Mouse (Mus musculus): ENCODE measurements around the gene Ttll13. TPM values are rescaled to one million over a fixed set of nuclear protein-coding genes. Genes with fewer than 3 reads are reported as not detected.

Gene Ttll13
- polyA plus RNA-seq (2015; fragmentation: Nextera tagmentation; extraction: Ambion mirVana): 0.62 and 0.76 TPM in 2 replicates

DNA sequence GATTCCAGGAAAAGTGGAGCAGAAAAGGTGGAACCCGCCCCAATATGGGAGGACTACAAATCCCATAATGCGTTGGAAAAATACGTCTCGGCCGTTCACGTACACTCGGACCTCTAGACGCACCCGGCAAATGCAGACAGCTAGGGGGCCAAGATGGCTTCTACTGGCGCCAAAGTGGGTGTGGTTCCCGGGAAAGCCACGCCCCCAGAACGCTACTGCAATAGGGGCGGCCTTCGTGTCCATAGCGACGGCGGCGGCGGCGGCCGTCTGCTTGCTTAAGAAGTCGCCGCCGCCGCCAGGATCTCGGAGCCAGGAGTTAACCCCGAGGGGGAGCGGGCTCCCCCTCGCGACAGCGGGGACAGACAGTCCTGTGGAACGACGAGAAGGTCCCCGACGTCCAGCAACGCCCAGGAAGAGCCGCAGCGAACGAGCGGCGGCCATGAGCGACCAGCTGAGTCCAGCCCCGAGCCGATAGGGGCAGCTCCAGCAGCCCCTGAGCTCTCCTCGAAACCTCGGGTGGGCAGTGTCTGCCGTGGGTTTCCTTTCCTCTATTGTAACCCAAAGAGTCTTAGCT, at the start of gene Ttll13:
TSS of gene Ttll13 (plus strand) at position 229 of the 574 bp plus-strand sequence.

GRCm38 (mm10) chr7:80232489-80233029, 13.6 kb upstream of the Ttll13 start, which contains the start of the genes Cib1 and Gdpgp1:
Gene Cib1, minus strand, starts transcription at chr7:80232813.
Gene Gdpgp1, plus strand, starts transcription at chr7:80232865.

DNA sequence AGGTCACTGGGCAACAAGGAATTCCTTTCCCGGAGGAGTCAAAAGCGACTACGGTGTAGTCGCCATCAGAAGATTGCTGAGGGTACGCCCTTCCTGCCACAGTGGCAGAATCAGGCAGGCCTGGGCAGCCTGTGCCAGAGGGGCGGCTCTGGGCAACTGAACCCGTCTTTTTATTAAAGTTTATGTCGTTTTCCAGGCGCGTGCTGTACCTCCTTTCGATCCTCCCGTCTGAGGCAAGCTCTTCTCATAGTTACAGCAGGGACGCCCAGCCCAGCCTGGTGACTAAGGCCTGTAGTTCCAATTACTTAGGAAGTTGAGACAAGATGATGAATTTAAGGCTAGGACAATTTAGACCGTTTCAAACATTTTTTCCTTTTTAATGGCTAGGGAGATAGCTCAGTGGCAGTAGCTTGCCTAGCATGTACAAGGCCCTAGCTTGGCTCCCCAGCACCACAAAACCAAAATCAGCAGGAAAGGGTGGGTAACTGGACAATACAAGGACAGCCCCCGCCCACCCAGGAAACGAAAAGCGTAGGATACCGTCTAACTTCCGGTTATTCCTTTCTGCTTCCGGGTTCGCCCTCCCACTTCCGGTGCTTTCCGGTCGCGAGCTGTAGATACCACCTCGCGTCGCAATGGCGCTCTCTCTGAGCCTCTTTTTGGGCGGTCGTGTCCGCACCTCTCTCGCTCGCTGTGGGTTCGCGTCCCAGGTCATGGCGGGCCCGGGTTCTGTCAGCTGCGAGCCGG, 14.6 kb downstream of the Ttll13 start, which contains the start of gene Ngrn:
TSS of gene Ngrn (plus strand) at position 591 of the 747 bp plus-strand sequence.

DNA sequence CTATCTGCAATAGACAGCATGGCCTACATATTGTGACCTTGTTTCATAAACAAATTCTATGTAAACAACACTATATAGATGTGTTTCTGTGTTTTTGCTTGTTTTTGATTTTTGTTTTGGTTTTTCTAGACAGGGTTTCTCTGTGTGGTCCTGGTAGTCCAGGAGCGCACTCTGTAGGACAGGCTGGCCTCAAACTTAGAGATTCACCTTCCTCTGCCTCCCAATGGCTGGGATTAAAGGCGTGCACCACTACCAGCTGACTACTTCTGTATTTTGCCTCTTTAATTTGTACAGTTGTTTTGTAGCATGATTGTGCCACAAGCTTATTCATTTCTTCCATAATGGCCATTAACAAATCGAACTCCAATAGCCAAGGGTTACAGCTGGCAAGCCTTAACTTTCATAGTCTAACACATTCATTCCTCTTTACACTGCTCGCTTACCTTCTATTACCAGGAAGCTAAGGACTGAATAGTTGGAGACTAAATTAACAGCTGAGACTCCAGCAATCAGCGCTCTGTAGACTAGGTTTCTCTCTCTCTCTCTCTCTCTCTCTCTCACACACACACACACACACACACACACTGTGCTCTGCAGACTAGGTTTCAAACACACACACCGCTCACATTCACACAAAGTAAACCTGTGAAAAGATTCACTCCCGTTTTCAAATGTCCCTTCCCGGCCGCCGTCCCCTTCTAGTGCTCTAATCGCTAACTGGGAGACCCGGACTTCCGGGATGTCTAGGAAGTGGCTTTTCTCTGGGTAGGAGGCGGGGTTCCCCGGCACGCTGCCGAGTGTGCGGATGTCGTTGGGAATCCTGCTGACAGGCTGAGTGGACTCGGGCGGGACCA, 22.9 kb downstream of the Ttll13 start, which contains the start of gene Vps33b:
TSS of gene Vps33b (plus strand) at position 753 of the 854 bp plus-strand sequence.

GRCm38 (mm10) chr7:80294062-80294763, 48.0 kb downstream of the Ttll13 start, which contains the start of gene Prc1:
Gene Prc1, plus strand, starts transcription at chr7:80294450.

Other genes starting within 250 kb of the Ttll13 start
- 5.6 and 6.7 TPM in 2 replicates for gene Zfp710, start 221.6 kb upstream of the Ttll13 start, polyA plus RNA-seq (2015; fragmentation: Nextera tagmentation; extraction: Ambion mirVana)
- 198 and 204 TPM in 2 replicates for gene Idh2, start 131.0 kb upstream of the Ttll13 start, polyA plus RNA-seq (2015; fragmentation: Nextera tagmentation; extraction: Ambion mirVana)
- gene Sema4b, start 59.5 kb upstream of the Ttll13 start, polyA plus RNA-seq (2015; fragmentation: Nextera tagmentation; extraction: Ambion mirVana): 10.3 and 11.3 TPM in 2 replicates
- gene Cib1, start 13.6 kb upstream of the Ttll13 start, polyA plus RNA-seq (2015; fragmentation: Nextera tagmentation; extraction: Ambion mirVana): 60.7 and 74.1 TPM in 2 replicates
- 2.4 and 2.6 TPM in 2 replicates for gene Gdpgp1, start 13.5 kb upstream of the Ttll13 start, polyA plus RNA-seq (2015; fragmentation: Nextera tagmentation; extraction: Ambion mirVana)
- 27.4 and 29.3 TPM in 2 replicates for gene Ngrn, start 14.8 kb downstream of the Ttll13 start, polyA plus RNA-seq (2015; fragmentation: Nextera tagmentation; extraction: Ambion mirVana)
- gene Vps33b, start 23.3 kb downstream of the Ttll13 start, polyA plus RNA-seq (2015; fragmentation: Nextera tagmentation; extraction: Ambion mirVana): 5.8 and 7.0 TPM in 2 replicates
- gene Prc1, start 48.1 kb downstream of the Ttll13 start, polyA plus RNA-seq (2015; fragmentation: Nextera tagmentation; extraction: Ambion mirVana): 25.5 and 45.7 TPM in 2 replicates
- gene Rccd1, start 78.1 kb downstream of the Ttll13 start, polyA plus RNA-seq (2015; fragmentation: Nextera tagmentation; extraction: Ambion mirVana): 6.3 and 8.3 TPM in 2 replicates
- 46.3 and 54.8 TPM in 2 replicates for gene Unc45a, start 94.6 kb downstream of the Ttll13 start, polyA plus RNA-seq (2015; fragmentation: Nextera tagmentation; extraction: Ambion mirVana)
- gene Hddc3, start 96.7 kb downstream of the Ttll13 start, polyA plus RNA-seq (2015; fragmentation: Nextera tagmentation; extraction: Ambion mirVana): 9.3 and 10.6 TPM in 2 replicates
- 9.3 and 9.4 TPM in 2 replicates for gene Man2a2, start 125.0 kb downstream of the Ttll13 start, polyA plus RNA-seq (2015; fragmentation: Nextera tagmentation; extraction: Ambion mirVana)
- 7.8 and 10.7 TPM in 2 replicates for gene Fes, start 141.6 kb downstream of the Ttll13 start, polyA plus RNA-seq (2015; fragmentation: Nextera tagmentation; extraction: Ambion mirVana)
- gene Furin, start 159.1 kb downstream of the Ttll13 start, polyA plus RNA-seq (2015; fragmentation: Nextera tagmentation; extraction: Ambion mirVana): 14.8 and 15.7 TPM in 2 replicates